Mouse (Mus musculus): ENCODE measurements around the gene Rfx2. TPM values are rescaled to one million over a fixed set of nuclear protein-coding genes. Genes with fewer than 3 reads are reported as not detected.

Rfx2 gene
- total RNA-seq, 2 experiments from 2014 or later: 3.8 to 5.6 TPM

- peak in 1 of 2 experiments; percentile 51 for DNase-seq (ENCODE audit: low spot score in 2 of 2)
These were observed 41.9 kb downstream of the Rfx2 start for GRCm38 (mm10) chr17:56788886-56789285.

DNA sequence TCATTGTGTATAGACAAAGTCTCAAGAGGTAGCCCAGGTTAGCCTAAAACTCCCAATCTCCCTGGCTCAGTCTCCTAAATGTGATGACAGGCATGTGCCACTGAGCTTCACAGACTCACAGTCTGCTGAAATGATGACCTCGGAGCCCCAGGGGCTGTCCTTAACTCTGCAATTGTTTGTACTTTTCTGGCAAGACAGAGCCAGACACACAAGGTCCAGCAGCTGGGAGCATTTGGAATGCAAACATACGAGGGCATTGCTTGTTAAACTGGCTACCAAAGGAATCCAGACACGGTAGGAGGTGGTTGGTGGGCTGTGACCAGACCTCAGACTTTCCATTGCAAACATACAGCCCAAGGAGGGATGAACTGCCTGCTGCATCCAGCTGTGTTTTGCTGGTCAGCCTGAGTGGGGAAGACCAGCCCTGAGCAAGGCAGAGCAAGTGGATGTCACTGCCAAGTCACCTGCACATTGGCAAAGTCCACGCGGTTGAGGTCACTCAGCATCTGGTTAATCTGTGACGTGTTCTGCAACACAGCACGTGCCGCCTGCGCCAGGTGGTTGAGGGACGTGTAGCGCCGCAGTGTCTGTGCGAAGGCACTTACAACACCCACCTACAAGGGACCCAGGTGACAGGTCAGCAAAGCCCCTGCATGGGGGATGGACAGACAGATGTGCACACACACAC lies 50.4 kb downstream of the Rfx2 start:
- DNase-seq (ENCODE audit: low spot score in 2 of 2): no peak

GRCm38 (mm10) chr17:56778779-56779362 lies 51.9 kb downstream of the Rfx2 start:
- no peak for DNase-seq (ENCODE audit: low spot score in 2 of 2)

DNA sequence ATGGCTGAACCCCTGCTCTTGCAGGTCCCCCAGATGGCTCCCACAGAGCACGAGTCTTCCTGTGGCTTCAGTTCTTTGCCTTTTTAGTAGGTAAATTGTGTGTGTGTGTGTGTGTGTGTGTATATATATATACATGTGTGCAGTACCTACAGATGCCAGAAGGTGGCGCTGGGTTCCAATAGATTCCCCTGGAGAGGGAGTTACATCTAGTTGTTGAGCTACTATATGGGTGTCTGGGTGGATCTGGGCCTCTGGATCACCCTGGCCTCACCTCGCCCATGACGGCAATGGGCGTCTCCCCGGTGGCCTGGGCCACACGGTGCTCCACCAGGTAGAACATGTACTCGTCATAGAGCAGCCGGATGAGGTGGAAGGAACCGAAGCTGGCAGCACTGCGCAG lies 53.2 kb downstream of the Rfx2 start:
- DNase-seq (ENCODE audit: low spot score in 2 of 2): no peak

DNA sequence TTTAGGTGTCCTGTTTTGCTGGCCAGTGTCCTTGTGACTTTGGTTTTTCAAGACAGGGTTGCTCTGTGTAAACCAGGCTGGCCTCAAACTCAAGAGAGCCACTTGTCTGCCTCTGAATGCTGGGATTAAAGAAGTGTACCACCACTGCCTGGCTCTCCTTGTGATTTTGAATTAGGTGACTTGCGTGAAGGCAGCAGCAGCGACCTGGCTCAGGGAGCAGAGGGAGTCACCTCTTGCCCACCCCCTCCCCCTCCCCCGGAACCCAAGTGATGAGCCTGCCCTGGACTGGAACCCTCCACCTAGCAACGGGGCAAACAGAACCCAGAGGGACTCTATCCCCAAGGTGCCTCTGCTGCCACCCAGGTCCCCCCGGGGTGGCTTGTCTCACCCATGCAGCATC lies 60.9 kb downstream of the Rfx2 start, which contains the start of gene Prr22:
Gene Prr22 (plus strand): TSS at position 301 of the 400 bp plus-strand sequence.
- DNase-seq (ENCODE audit: low spot score in 2 of 2): no peak

DNA sequence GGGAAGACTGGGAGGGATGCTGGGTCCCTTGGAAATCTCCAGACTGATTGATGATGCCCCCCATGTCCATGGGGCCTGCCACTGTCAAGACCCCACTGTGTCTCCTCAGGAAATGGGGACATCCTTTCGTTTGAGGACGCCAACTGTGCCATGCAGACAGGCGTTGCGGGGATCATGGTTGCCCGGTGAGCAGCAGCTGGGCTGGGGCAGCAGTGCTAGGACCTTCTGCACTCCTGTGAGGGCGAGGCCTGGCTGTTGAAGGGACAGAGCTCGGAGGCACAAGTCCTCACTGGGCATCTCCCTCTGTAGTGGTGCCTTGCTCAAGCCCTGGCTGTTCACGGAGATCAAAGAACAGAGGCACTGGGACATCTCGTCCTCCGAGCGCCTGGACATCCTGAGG lies 61.9 kb downstream of the Rfx2 start:
- DNase-seq (ENCODE audit: low spot score in 2 of 2): no peak

DNA sequence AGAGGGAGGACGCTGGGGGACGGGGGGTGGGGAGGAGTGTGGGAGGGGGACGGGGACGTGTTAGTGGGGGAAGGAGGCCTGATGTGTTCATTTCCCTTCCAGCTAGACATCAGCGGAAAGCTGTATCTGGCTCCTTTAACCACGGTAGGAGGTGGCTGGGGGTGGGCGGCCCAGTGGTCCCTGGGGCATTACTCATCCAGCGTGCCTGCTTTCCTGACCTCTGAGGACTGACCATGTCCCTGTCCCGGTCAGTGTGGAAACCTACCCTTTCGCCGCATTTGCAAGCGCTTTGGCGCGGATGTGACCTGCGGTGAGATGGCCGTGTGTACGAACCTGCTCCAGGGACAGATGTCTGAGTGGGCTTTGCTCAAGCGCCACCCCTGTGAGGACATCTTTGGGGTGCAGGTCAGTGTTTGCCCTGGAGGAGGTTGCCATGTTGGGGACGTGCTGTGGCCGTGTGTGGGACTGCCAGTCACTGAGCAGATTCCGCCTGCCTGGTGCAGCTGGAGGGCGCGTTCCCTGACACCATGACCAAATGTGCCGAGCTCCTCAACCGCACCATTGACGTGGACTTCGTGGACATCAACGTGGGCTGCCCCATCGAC lies 63.2 kb downstream of the Rfx2 start:
- DNase-seq (ENCODE audit: low spot score in 2 of 2): no peak

GRCm38 (mm10) chr17:56766631-56767405 lies 64.0 kb downstream of the Rfx2 start:
- DNase-seq (ENCODE audit: low spot score in 2 of 2): no peak

GRCm38 (mm10) chr17:56765431-56765830 lies 65.4 kb downstream of the Rfx2 start:
- DNase-seq (ENCODE audit: low spot score in 2 of 2): no peak

GRCm38 (mm10) chr17:56764474-56765354 lies 66.1 kb downstream of the Rfx2 start, which contains the start of gene Dus3l:
TSS of gene Dus3l (plus strand) at chr17:56764757.
- DNase-seq (ENCODE audit: low spot score in 2 of 2): peak; percentile 78 to 83

DNA sequence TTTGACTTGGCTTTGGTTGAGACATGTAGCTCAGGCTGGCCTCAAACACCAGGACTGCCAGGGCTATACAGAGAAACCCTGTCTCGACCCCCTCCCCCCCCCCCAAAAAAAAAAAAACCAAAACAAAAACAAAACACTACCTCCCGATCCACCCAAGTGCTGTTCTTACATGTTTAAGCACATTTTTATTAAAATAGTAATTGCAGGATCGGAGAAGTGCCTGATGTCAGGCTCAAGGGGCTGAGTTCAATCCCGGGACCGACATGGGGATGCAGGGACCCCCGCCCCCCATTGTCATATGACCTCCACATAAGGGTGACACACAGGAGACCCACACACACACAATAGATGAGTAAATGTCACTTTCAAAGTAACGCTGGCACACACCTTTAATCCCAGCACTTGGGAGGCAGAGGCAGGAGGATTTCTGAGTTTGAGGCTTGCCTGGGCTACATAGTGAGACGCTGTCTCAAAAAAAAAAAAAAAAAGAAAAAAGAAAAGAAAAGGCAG lies 67.0 kb downstream of the Rfx2 start:
- DNase-seq (ENCODE audit: low spot score in 2 of 2): no peak

DNA sequence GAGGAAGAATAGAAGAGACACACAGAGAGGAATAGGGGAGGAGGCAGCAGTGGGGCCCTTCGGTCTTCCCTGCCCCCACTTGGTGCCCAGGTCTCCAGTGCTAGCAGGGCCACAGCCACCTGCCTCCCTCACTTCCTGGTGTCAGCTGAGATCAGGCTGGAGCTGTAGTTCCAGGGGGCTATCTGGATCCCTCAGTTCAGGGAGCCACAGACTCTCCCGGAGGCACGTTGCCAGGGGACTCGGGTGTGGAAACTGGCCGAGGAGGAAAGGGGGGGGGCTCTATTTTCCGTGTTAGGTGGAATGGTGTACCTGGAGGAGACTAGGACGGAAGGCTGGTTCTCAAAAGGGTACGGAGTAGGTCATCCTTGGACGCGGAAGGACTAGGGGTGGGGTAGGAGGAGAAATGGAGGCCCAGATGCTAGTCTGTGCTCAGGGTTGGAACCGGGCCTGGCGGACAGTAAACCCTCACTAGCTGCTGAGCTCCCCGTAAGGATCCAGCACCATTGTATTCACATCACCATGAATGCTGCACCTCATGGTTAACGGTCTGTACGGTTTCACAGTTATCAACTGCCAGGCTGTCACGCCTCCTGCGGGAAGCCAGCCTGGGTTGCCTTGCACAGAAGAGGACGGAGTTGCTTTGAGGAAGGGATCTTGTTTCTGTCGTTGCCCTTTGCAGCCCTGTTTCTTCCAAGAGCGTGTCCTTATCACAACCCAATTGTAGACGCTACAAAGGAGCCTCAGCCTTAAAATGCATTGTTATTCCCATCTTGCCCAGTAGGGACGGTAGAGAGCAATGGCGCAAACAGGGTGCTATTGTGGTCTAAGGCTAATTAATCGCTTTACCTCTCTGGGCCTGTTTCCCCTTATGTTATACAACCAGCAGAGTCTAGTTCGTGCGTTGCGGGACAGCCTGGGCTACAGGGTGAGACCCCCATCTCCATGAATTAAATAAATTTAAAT lies 67.8 kb downstream of the Rfx2 start:
- peak in 1 of 2 experiments; percentile 48 for DNase-seq (ENCODE audit: low spot score in 2 of 2)

DNA sequence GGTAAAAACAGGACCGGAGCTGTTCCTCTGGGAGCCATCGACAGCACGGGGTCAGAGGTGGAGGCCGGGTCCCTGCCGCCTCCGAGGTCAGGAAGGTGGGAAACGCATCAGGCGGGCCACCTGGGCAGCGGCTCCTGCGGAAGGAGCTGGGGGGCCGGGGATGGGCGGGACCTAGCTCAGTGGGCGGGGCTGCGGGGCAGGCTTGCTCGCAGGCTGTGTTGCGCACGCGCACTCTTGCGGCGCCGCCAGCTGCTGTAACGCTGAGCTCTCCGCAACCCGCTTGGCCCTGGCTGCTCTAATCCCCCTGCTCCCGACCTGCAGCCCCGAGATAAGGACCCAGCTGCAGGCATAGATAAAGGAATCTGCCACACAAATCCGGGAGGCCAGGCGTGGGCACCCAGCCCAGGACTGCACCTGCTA lies 68.8 kb downstream of the Rfx2 start:
- DNase-seq (ENCODE audit: low spot score in 2 of 2): peak; percentile 85 to 86

DNA sequence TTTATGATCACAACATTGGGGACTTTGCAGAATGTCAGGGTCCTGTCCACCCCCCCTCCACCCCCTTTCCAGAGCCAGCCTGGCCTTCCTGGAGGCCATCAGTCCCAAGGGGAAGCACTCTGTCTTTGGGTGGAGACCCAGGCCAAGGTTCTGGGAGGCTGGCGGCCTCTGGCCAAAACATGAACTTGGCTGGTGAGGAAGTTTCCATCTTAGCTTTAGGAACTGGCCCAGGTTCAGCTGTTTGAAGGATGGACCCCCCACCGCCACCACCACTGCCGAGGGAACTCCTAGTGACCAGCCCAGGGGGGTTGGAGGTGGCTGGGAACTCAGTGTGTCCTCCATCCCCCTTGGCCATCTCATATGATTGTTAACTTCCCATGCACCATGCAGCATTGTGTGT lies 69.7 kb downstream of the Rfx2 start:
- DNase-seq (ENCODE audit: low spot score in 2 of 2): no peak

DNA sequence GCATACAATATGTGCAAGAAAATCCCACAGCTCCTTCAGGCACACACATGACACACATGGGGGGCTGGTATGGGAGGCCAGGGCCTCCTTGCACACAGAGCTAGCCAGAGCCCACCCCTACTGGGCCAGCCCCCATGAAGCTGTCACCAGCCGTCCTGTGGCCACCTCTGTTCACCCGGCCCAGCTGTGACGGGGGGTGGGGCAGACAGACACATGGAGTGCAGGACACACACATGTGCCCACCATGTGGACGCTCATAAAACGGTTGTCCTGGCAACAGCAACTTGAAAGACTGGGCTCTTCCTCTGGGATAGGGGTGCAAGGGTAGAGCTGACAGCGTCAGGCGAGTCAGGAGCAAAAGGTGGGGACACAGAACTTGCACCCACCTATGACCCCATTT lies 71.6 kb downstream of the Rfx2 start:
- no peak for DNase-seq (ENCODE audit: low spot score in 2 of 2)

GRCm38 (mm10) chr17:56758132-56758531 lies 72.7 kb downstream of the Rfx2 start:
- peak; percentile 60 to 64 for DNase-seq (ENCODE audit: low spot score in 2 of 2)

DNA sequence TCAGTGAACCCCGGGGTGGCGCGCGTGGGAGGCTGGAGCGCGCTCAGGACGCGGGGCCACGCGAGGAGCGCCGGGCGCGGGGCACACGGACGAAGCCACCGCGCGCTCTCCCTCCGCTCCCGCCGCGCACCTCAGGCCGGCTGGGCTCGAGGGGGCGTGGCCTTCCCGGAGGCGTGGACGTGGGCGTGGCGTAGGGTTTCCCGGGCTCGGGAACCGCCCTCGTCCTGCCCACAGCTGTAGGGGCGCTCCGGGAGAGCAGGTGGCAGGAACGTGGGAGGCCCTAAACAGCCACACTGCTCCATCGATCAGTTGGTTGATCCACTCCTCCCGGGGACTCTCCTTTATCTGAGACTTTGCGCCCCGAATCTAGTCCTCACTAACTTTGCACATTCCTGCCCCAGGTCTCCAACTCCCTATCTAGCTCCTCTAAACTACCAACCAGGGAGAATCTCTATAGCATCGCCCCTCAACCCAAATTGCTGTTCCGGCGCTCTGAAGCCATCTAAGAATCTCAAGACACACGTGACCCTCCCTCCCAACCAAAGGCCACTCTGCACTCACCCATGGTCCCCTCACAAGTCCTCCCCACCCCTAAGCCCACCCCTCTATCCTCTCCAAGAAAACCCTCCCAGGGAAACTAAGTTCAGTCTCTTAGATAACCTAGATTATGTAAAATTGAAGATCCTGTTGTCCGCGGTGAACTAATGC lies 73.2 kb downstream of the Rfx2 start, which contains the start of gene Nrtn:
Gene Nrtn (minus strand): TSS at position 115 of the 708 bp plus-strand sequence.
- peak; percentile 89 to 92 for DNase-seq (ENCODE audit: low spot score in 2 of 2)

DNA sequence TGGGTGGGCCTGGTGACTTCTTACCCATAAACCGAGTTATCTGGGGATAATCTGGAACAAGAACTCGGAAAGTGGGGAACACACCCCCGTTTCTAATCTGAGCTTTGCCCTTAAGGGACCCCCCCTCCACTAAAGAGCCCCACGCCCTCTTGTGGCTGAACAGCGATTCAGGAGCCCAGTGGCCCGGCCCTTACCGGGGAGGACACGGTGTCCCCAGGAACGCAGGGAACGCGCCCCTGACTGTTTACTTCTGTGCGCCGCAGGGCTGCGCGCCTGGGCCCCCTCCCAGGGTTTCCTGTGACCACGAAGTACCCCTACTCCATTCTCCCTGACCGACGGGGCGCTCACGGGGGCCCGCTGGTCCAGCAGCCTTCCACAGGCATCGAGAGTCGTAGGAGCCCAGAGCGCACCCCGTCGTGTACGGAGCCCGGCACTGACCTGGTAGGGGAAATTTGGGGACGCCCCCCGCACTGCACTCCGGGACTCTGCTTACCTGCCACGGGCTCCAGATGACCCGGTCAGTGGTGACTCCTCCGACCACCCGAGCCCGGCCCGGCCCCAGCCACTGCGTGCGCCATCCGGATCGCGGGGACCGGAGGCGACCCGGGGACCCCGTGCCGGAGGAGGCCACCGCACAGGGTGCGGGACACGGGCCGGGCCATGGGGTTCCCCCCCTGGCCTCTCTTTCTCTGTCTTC lies 74.0 kb downstream of the Rfx2 start:
- peak in 1 of 2 experiments; percentile 41 for DNase-seq (ENCODE audit: low spot score in 2 of 2)
